Mouse (Mus musculus) neural tube, embryonic 10.5 days (tissue): ENCODE data around the gene Sorcs2.
"Not testable (repeated sequence)": the region's sequence is repeated elsewhere in the genome, so short reads cannot be mapped to it uniquely, and the experiment has no call there.

Experiments
- DNase-seq: peaks from one replicate; pipeline ENCODE4 v3.0.0-alpha.2; 2017; ENCODE audit warnings: low spot score; ENCODE audit errors: extremely low spot score

Sorcs2 gene

GRCm38 (mm10) chr5:36391751-36392150 lies 6.2 kb downstream of the Sorcs2 start:
- DNase-seq: no peak

GRCm38 (mm10) chr5:36390591-36390927 lies 7.4 kb downstream of the Sorcs2 start:
- not testable (repeated sequence) for DNase-seq

GRCm38 (mm10) chr5:36389731-36390590 lies 8.0 kb downstream of the Sorcs2 start:
- DNase-seq: no peak

- no peak for DNase-seq
Measured at GRCm38 (mm10) chr5:36385062-36385461, 12.9 kb downstream of the Sorcs2 start.

GRCm38 (mm10) chr5:36383431-36383830 lies 14.5 kb downstream of the Sorcs2 start:
- DNase-seq: no peak

GRCm38 (mm10) chr5:36382721-36383120 lies 15.2 kb downstream of the Sorcs2 start:
- DNase-seq: no peak

- no peak for DNase-seq
Measured at GRCm38 (mm10) chr5:36382134-36382693, 15.7 kb downstream of the Sorcs2 start.

GRCm38 (mm10) chr5:36379938-36380511 lies 17.9 kb downstream of the Sorcs2 start:
- DNase-seq: no peak

GRCm38 (mm10) chr5:36378370-36378738 lies 19.6 kb downstream of the Sorcs2 start:
- DNase-seq: no peak

- no peak for DNase-seq
Measured at GRCm38 (mm10) chr5:36377456-36378369, 20.2 kb downstream of the Sorcs2 start.

GRCm38 (mm10) chr5:36375886-36376285 lies 22.1 kb downstream of the Sorcs2 start:
- DNase-seq: no peak

- DNase-seq: no peak
Measured at GRCm38 (mm10) chr5:36374221-36375050, 23.5 kb downstream of the Sorcs2 start.

- peak; percentile 78 for DNase-seq
Measured at GRCm38 (mm10) chr5:36373246-36373891, 24.6 kb downstream of the Sorcs2 start.

GRCm38 (mm10) chr5:36371731-36372130 lies 26.2 kb downstream of the Sorcs2 start:
- no peak for DNase-seq

- no peak for DNase-seq
Measured at GRCm38 (mm10) chr5:36369261-36369684, 28.7 kb downstream of the Sorcs2 start.

- DNase-seq: no peak
Measured at GRCm38 (mm10) chr5:36368511-36369135, 29.3 kb downstream of the Sorcs2 start.

- no peak for DNase-seq
Measured at GRCm38 (mm10) chr5:36367911-36368310, 30.0 kb downstream of the Sorcs2 start.

GRCm38 (mm10) chr5:36367181-36367610 lies 30.7 kb downstream of the Sorcs2 start:
- DNase-seq: no peak

GRCm38 (mm10) chr5:36361749-36362148 lies 36.2 kb downstream of the Sorcs2 start:
- DNase-seq: no peak

GRCm38 (mm10) chr5:36360343-36360742 lies 37.6 kb downstream of the Sorcs2 start:
- DNase-seq: no peak
